Mouse (Mus musculus): ENCODE results near the gene Pdgfa.

- TF ChIP-seq CTCF (IDR thresholded peaks at IDR 0.05; ENCODE audit: borderline replicate concordance, control insufficient read depth, extremely low read depth, insufficient read depth, low read length, poor library complexity), result no peak
- no peak for TF ChIP-seq POLR2A (IDR thresholded peaks at IDR 0.05; ENCODE audit: control insufficient read depth, extremely low read depth, insufficient read depth, low read length, poor library complexity)
Measured at GRCm38 (mm10) chr5:138945011-138945410, 52.2 kb downstream of the Pdgfa start.

Data from thymus, adult 2 months (tissue).